Mouse (Mus musculus) heart, adult 18-20 months (tissue): ENCODE results near the gene Slc2a10. TPM values are rescaled to one million over a fixed set of nuclear protein-coding genes. Genes with fewer than 3 reads are reported as not detected.

Experiments used
- DNase-seq, 2 experiments: peaks; one replicate each; pipeline ENCODE4 v3.0.0; 2021 to 2022; ENCODE audit warnings: mixed read lengths in 1 of 2
- total RNA-seq, 2 experiments: library from RNA; stranded (reverse); gene quantifications; 2 replicates each; pipeline ENCODE4 v1.2.3; 2021

Slc2a10 gene
- total RNA-seq, 2 experiments from 2014 or later: 5.7 to 7.0 TPM

DNA sequence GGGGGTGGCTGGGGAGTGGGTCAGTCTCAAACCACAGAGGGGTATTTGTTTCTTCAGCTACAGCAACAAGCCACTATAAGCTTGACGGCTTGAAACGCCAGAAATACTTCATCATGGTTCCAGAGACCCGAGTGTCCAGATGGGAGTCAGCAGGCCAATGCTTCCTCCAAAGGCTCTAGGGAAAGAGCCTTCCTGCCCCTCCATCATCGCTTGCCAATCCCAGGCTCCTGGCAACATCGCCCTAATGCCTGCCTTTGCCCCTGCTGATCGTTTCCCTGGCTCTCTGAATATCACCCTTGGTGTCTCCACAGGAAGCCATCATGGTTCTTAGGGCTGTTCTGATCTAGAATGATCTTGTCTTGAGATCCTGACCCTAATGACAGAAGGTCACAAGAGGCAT is 58.3 kb downstream of the Slc2a10 start:
- no peak for DNase-seq

DNA sequence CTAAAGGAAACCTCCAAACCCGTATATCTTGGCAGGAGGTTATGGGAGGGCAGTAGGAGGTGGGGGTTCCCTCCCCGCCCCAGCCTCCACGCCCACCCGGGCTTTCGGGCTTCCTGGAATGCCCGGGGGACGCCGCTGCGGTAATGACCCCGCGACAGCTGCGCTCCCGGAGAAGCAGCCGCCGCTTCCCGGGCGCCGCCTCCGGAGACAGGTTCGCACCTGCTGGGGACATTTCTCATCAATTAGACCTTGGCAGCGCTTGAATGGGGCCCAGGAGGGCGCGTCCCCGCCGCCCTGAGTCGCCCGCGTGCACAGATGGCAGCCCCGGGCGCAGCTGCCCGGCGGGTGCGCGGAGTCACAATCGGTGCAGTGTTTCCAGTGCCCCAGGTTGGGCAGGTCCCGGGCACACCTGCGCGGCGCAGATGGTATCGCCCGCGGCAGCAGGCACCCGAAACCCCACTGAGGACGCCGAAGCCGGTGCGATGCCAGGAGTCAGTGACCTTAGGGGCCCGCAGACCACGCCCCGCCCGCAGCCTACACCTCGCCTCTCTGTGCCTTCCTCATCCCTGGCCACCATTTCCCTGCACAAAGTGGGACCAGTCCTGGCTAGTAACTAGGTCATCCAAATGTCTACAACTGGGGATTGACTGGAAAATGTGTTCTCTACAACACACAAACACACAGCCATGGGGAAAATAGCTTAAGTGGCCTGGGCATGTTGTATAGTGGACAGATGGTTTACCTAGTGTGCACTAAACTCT is 59.9 kb downstream of the Slc2a10 start:
- no peak for DNase-seq

DNA sequence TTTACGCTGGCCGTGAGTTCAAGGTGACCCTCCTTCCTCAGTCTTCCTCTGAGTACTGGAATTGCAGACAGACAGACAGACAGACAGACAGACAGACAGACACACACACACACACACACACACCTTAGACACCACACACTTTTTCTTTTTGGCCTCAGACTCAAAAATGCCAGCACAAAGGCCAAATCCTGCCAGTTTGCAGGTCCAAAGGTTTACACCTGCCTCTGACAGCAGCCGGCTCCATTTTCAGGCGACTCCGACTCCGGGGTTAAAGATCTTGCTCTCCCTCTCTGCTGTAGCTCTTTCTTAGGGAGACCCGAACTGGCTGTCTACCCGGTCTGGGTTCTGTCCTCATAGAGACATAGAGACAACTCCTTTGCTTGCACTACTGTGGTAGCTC is 60.5 kb downstream of the Slc2a10 start:
- DNase-seq: no peak

DNA sequence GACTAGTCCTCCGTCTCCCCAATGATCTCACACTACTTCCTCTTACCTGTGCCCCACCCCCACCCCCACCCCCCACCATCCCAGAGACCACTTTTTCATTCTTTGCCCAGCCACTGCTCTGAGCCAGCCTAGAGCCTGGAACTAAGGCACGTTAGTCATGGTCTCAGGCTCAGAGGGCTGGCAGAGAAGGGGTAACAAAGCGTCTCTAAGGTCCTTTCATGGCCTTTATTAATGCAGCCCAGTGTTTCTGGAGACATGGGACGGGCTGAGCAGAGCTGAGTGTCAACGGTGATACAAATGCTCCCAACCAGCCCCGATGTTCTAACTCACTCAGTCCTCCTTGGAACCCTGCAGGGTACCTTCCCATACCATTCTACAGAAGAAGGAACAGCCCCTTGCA is 61.0 kb downstream of the Slc2a10 start:
- DNase-seq: no peak

DNA sequence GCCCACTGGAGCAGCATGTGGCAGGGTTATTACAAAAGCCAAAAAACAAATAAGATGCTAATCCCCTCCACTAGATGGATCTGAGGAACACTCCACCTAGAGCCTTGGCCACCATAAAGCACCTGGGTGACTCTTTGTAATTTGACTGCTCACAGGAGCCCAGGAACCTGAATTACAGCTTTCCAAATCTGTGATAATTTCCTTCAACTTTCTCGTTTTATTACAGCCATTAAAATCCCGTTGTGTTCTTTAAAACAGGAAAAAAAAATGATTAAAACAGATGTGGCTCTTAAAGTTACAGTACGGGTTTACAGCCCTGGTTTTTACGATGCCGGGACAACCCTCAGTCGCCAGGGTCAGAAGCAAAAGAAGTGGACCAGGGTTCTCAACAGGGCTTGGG is 63.3 kb downstream of the Slc2a10 start:
- no peak for DNase-seq

DNA sequence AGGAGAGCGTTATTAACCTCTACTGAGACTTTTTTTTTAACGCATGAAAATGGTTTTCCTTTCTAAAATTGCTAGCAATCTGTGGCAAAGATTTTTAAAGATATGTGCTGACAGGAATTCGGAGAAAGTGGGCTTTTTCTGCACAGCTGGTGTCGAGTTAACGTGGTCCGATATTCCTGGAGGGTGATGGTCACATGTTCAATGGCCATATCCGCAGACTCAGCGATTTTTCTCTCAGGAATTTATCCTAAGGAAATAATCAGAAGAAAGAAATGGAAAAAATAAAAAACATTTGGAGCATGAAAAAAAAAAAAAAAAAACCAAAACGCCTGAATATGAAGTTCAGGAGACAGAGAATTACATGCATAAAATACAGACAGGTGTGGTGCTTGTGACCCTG is 64.2 kb downstream of the Slc2a10 start:
- no peak for DNase-seq

DNA sequence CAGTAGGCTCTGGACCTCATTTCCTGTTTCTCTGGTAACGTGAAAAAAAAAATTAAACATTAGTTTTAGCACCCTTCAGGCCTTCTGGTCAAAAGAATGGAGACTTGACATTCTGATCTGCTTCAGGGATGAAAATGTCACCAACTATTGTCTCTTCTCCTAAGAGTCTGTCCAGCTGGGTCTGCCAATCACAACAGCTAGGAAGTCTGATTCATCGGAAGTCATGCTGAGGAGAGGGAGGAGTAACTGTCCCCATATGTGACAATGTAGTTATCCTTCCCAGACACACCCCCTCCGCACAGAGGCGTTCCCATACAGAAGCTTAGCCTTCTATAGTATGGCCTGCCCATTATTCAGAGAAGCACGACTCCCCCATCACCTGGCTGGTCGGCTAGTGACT is 65.3 kb downstream of the Slc2a10 start:
- no peak for DNase-seq

Other genes with a start within 250 kb of the Slc2a10 start
- gene Slc35c2, start 215.9 kb upstream of the Slc2a10 start, total RNA-seq: 10 to 100 TPM; 16.3 to 18.0 TPM
- 10 to 100 TPM; 14.8 to 21.1 TPM for gene Elmo2, start 177.3 kb upstream of the Slc2a10 start, total RNA-seq
- gene Zfp663, start 135.1 kb upstream of the Slc2a10 start, total RNA-seq: not detected
- 1 to 10 TPM; 2.3 to 2.5 TPM for gene Zfp334, start 115.5 kb upstream of the Slc2a10 start, total RNA-seq
- not detected for gene Ocstamp, start 103.4 kb upstream of the Slc2a10 start, total RNA-seq
- gene Slc13a3, start 30.6 kb upstream of the Slc2a10 start, total RNA-seq: under 1 TPM; 0.25 to 0.31 TPM
- 10 to 100 TPM; 10.5 to 12.6 TPM for gene Trp53rka, start 10.5 kb upstream of the Slc2a10 start, total RNA-seq
- gene Eya2, start 91.2 kb downstream of the Slc2a10 start, total RNA-seq: 1 to 10 TPM; 1.3 to 1.9 TPM